Mouse (Mus musculus): ENCODE measurements around the gene Sdhaf1. TPM values are rescaled to one million over a fixed set of nuclear protein-coding genes. Genes with fewer than 3 reads are reported as not detected.

Gene Sdhaf1
- polyA plus RNA-seq, 1 experiment from 2014 or later, result 26.5 TPM

DNA sequence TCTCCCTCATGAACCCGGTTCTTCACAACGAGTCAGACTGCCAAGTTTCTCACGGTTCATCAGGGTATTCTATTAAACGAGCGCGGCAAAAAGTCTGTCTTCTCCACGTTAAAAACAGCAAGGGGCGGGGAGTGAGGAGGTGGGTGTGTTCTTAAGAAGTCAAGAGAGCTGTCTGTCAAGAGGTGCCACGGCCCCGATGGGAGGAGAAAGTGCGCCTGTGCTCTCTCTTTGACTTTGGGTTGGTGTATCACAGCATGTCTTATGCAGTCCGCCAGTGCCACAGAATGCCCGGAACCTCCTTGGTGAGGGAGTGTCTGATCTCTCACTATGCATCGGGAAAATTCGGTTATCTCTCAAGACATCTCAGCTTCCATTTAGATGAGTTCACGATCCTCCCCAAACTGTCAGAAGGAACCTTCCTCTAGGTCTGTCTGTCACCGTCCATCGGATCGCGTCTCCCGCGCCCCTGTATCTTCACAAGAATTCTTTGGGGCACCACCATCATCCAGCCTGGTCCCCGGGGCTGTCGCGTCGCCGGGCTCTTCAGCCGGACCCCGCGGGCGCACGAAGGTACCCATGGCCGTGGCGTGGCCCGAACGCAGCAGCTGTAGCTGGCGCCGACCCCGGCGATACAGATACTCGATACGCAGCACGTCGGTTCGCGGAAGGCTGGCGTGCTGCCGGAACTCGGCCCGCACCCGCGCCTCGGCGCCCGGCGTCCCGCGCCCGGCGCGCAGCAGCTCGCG lies 2.0 kb downstream of the Sdhaf1 start, which contains the start of gene E130208F15Rik:
TSS of gene E130208F15Rik (plus strand) at position 202 of the 746 bp plus-strand sequence.
- under 1% methylated on average over 63 of the region's 63 CpGs for WGBS
- Histone ChIP-seq H3K4me3 (ENCODE audit: low read depth, low read length) (peak within 1 kb of the TSS; percentile 69), H3K9ac (ENCODE audit: low read length) (peak within 1 kb of the TSS; percentile 85), H3K27me3 (ENCODE audit: control insufficient read depth, insufficient read depth, low read length) (no peaks in the 10 kb centered on the region), H3K27ac (ENCODE audit: low read depth, low read length) (peak within 1 kb of the TSS; percentile 70; the same call in 1 of the 2 replicates), H3K4me1 (ENCODE audit: control insufficient read depth, insufficient read depth, low read length) (peaks cover 6% of the 10 kb centered on the region; the same call in 1 of the 2 replicates), H3K4me2 (ENCODE audit: low read depth) (peak within 1 kb of the TSS; percentile 82), H3K9me3 (ENCODE audit: control insufficient read depth, low read length) (no peaks in the 10 kb centered on the region), H3K36me3 (ENCODE audit: control insufficient read depth, insufficient read depth, low read length) (no peaks in the 10 kb centered on the region)
- ATAC-seq (ENCODE audit: insufficient read depth, low FRiP score, low TSS enrichment), result peak; percentile 57
- DNase-seq (ENCODE audit: low spot score), result peak; percentile 46

GRCm38 (mm10) chr7:30320946-30321345 lies 2.7 kb downstream of the Sdhaf1 start:
- Histone ChIP-seq H3K4me3 (ENCODE audit: low read depth, low read length) (peak overlapping the region; percentile 69; the same call in 1 of the 2 replicates), H3K36me3 (ENCODE audit: control insufficient read depth, insufficient read depth, low read length) (no peaks in the 10 kb centered on the region), H3K4me2 (ENCODE audit: low read depth) (peak overlapping the region; percentile 82), H3K9ac (ENCODE audit: low read length) (no peak overlapping the region), H3K9me3 (ENCODE audit: control insufficient read depth, low read length) (no peaks in the 10 kb centered on the region), H3K27ac (ENCODE audit: low read depth, low read length) (no peak overlapping the region), H3K4me1 (ENCODE audit: control insufficient read depth, insufficient read depth, low read length) (peaks cover 6% of the 10 kb centered on the region; the same call in 1 of the 2 replicates), H3K27me3 (ENCODE audit: control insufficient read depth, insufficient read depth, low read length) (no peaks in the 10 kb centered on the region)
- DNase-seq (ENCODE audit: low spot score) (no peak), ATAC-seq (ENCODE audit: insufficient read depth, low FRiP score, low TSS enrichment) (no peak)
- 86% methylated on average over 2 of the region's 2 CpGs for WGBS

GRCm38 (mm10) chr7:30318142-30318541 lies 5.6 kb downstream of the Sdhaf1 start:
- no peaks in the 10 kb centered on the region for H3K9me3 ChIP-seq (ENCODE audit: control insufficient read depth, low read length)
- no peak for DNase-seq (ENCODE audit: low spot score)
- no peaks in the 10 kb centered on the region for H3K36me3 ChIP-seq (ENCODE audit: control insufficient read depth, insufficient read depth, low read length)
- no peak for ATAC-seq (ENCODE audit: insufficient read depth, low FRiP score, low TSS enrichment)
- no peak overlapping the region for H3K9ac ChIP-seq (ENCODE audit: low read length)
- H3K4me1 ChIP-seq (ENCODE audit: control insufficient read depth, insufficient read depth, low read length), result peaks cover 9% of the 10 kb centered on the region
- H3K27ac ChIP-seq (ENCODE audit: low read depth, low read length), result no peak overlapping the region
- H3K4me2 ChIP-seq (ENCODE audit: low read depth), result no peak overlapping the region
- H3K27me3 ChIP-seq (ENCODE audit: control insufficient read depth, insufficient read depth, low read length), result no peaks in the 10 kb centered on the region
- no peak overlapping the region for H3K4me3 ChIP-seq (ENCODE audit: low read depth, low read length)
- 75% methylated on average over 3 of the region's 3 CpGs for WGBS

- no peak overlapping the region for H3K4me3 ChIP-seq (ENCODE audit: low read depth, low read length)
- no peak overlapping the region for H3K9ac ChIP-seq (ENCODE audit: low read length)
- no peaks in the 10 kb centered on the region for H3K36me3 ChIP-seq (ENCODE audit: control insufficient read depth, insufficient read depth, low read length)
- H3K4me2 ChIP-seq (ENCODE audit: low read depth), result no peak overlapping the region; the same call in 1 of the 2 replicates
- H3K4me1 ChIP-seq (ENCODE audit: control insufficient read depth, insufficient read depth, low read length), result peaks cover 4% of the 10 kb centered on the region; the same call in 1 of the 2 replicates
- H3K27ac ChIP-seq (ENCODE audit: low read depth, low read length), result no peak overlapping the region
- ATAC-seq (ENCODE audit: insufficient read depth, low FRiP score, low TSS enrichment) (no peak), DNase-seq (ENCODE audit: low spot score) (no peak)
- 81% methylated on average over 13 of the region's 13 CpGs for WGBS
- H3K9me3 ChIP-seq (ENCODE audit: control insufficient read depth, low read length), result no peaks in the 10 kb centered on the region
- H3K27me3 ChIP-seq (ENCODE audit: control insufficient read depth, insufficient read depth, low read length), result no peaks in the 10 kb centered on the region
Measured at GRCm38 (mm10) chr7:30315559-30316529, 7.9 kb downstream of the Sdhaf1 start.

GRCm38 (mm10) chr7:30314721-30315155 lies 9.0 kb downstream of the Sdhaf1 start, which contains the start of gene Syne4:
Syne4 (plus strand) TSS chr7:30314807.
- no peak within 1 kb of the TSS for H3K27ac ChIP-seq (ENCODE audit: low read depth, low read length)
- peak within 1 kb of the TSS; percentile 28 for H3K4me2 ChIP-seq (ENCODE audit: low read depth)
- peak within 1 kb of the TSS; percentile 32; the same call in 1 of the 2 replicates for H3K9ac ChIP-seq (ENCODE audit: low read length)
- no peaks in the 10 kb centered on the region for H3K27me3 ChIP-seq (ENCODE audit: control insufficient read depth, insufficient read depth, low read length)
- H3K4me1 ChIP-seq (ENCODE audit: control insufficient read depth, insufficient read depth, low read length), result peaks cover 4% of the 10 kb centered on the region; the same call in 1 of the 2 replicates
- WGBS, result under 1% methylated on average over 9 of the region's 9 CpGs
- H3K4me3 ChIP-seq (ENCODE audit: low read depth, low read length), result peak within 1 kb of the TSS; percentile 22
- H3K9me3 ChIP-seq (ENCODE audit: control insufficient read depth, low read length), result no peaks in the 10 kb centered on the region
- H3K36me3 ChIP-seq (ENCODE audit: control insufficient read depth, insufficient read depth, low read length), result no peaks in the 10 kb centered on the region
- DNase-seq (ENCODE audit: low spot score) (peak; percentile 35), ATAC-seq (ENCODE audit: insufficient read depth, low FRiP score, low TSS enrichment) (no peak)

DNA sequence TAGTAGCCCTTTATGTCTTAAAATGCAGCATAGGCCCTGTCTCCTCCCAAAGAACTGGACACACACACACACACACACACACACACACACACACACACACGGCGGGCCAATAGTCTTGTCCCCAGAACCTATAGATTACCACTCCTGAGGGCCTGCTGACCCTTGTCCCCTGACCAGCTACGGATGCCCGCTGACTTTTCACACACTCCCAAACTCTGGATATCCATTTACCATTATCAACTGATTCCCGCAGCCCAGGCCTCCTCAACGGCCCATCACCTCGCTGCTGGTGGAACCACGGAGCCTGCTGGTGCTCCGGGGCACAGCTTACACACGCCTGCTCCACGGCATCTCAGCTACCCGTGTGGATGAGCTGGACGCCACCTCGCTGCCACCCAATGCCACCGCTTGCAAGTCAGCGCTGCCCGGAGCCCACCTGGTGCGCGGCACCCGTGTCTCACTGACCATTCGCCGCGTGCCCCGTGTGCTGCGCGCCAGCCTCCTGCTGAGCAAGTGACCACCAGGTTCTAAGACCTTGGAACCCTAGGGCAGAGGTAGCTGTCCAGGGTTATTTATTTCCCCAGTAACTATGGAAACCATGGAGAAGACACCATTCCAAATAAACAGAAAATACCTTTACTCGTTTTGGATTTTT lies 9.9 kb downstream of the Sdhaf1 start:
- Histone ChIP-seq H3K9ac (ENCODE audit: low read length) (no peak overlapping the region), H3K4me2 (ENCODE audit: low read depth) (no peak overlapping the region), H3K4me3 (ENCODE audit: low read depth, low read length) (no peak overlapping the region), H3K4me1 (ENCODE audit: control insufficient read depth, insufficient read depth, low read length) (peaks cover 9% of the 10 kb centered on the region; the same call in 1 of the 2 replicates), H3K27ac (ENCODE audit: low read depth, low read length) (no peak overlapping the region), H3K9me3 (ENCODE audit: control insufficient read depth, low read length) (no peaks in the 10 kb centered on the region), H3K27me3 (ENCODE audit: control insufficient read depth, insufficient read depth, low read length) (no peaks in the 10 kb centered on the region), H3K36me3 (ENCODE audit: control insufficient read depth, insufficient read depth, low read length) (no peaks in the 10 kb centered on the region)
- DNase-seq (ENCODE audit: low spot score) (no peak), ATAC-seq (ENCODE audit: insufficient read depth, low FRiP score, low TSS enrichment) (no peak)
- WGBS, result 50% methylated on average over 27 of the region's 27 CpGs

GRCm38 (mm10) chr7:30310136-30310535 lies 13.6 kb downstream of the Sdhaf1 start:
- Histone ChIP-seq H3K36me3 (ENCODE audit: control insufficient read depth, insufficient read depth, low read length) (peaks cover 6% of the 10 kb centered on the region), H3K4me3 (ENCODE audit: low read depth, low read length) (no peak overlapping the region), H3K4me1 (ENCODE audit: control insufficient read depth, insufficient read depth, low read length) (peaks cover 16% of the 10 kb centered on the region), H3K4me2 (ENCODE audit: low read depth) (no peak overlapping the region), H3K9me3 (ENCODE audit: control insufficient read depth, low read length) (no peaks in the 10 kb centered on the region), H3K27ac (ENCODE audit: low read depth, low read length) (no peak overlapping the region), H3K9ac (ENCODE audit: low read length) (no peak overlapping the region), H3K27me3 (ENCODE audit: control insufficient read depth, insufficient read depth, low read length) (no peaks in the 10 kb centered on the region)
- 89% methylated on average over 12 of the region's 12 CpGs for WGBS
- no peak for DNase-seq (ENCODE audit: low spot score)
- no peak for ATAC-seq (ENCODE audit: insufficient read depth, low FRiP score, low TSS enrichment)

Data from neural tube, embryonic 11.5 days (tissue).